ENCODE assay signal across 26 mouse cellular contexts in the genomic region with DNA sequence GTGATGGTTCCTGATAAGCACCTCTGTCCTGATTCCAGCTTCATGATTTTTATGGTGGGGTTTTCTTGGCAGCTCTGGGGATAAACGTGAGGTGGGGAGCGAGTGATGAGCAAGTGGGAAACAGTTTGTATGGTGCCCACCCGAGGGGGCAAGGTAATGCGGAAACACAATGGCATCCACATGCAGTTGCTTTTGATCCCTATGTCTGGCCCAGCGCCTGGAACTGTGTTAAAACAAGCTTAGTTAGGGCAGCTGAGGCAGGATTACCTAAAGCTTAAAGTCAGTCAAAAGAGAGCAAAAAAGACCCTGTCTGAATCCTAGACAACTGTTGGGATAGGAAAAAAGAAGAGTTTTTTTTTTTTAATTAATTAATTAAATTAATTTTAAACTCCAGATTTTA. TPM values are rescaled to one million over a fixed set of nuclear protein-coding genes. Genes with fewer than 3 reads are reported as not detected.
DNase-seq lines count a peak whose midpoint lies in the region; ATAC-seq and TF ChIP-seq lines count a peak whose summit lies in the region.
"Had no signal": no experiment of that assay in that cellular context is flagged by ENCODE, and none has a peak within 500 bp of the region (broad histone marks: within the 10 kb centered on the region; RNA-seq: fewer than 3 reads in every experiment).

No protein-coding gene starts in this region.

- H3K27ac ChIP-seq in forebrain, embryonic 14.5 days (ENCODE audit: low read depth, low read length), result no peak overlapping the region
- H3K27ac ChIP-seq in forebrain, embryonic 15.5 days (replicated peaks), result no peak overlapping the region
- peak overlapping the region; percentile 68 for H3K27ac ChIP-seq in liver, embryonic 12.5 days
- H3K27ac ChIP-seq in liver, embryonic 11.5 days (ENCODE audit: low read depth, low read length), result no peak overlapping the region
- no peak overlapping the region for H3K27ac ChIP-seq in cerebellum, adult 2 months (ENCODE audit: insufficient read depth, low read length)
- H3K27ac ChIP-seq: embryonic facial prominence, embryonic 13.5 days; forebrain, embryonic 12.5 days; hindbrain, embryonic 15.5 days; layer of hippocampus, adult 2 months; limb, embryonic 13.5 days; macrophage; neural tube, embryonic 15.5 days had no signal

- TF ChIP-seq CTCF in cerebellum, adult 2 months (IDR thresholded peaks at IDR 0.05; ENCODE audit: borderline replicate concordance, insufficient read depth, low read depth, low read length), result no peak

- no peak overlapping the region for H3K4me2 ChIP-seq in forebrain, embryonic 14.5 days (ENCODE audit: low read length)
- H3K4me2 ChIP-seq in forebrain, embryonic 15.5 days (replicated peaks), result no peak overlapping the region
- H3K4me2 ChIP-seq in liver, embryonic 12.5 days, result peak overlapping the region; percentile 33
- no peak overlapping the region for H3K4me2 ChIP-seq in liver, embryonic 11.5 days
- H3K4me2 ChIP-seq: embryonic facial prominence, embryonic 13.5 days; forebrain, embryonic 12.5 days; hindbrain, embryonic 15.5 days; limb, embryonic 13.5 days; neural tube, embryonic 15.5 days had no signal

- H3K36me3 ChIP-seq in forebrain, embryonic 14.5 days (ENCODE audit: control insufficient read depth, insufficient read depth, low read length), result no peaks in the 10 kb centered on the region
- no peaks in the 10 kb centered on the region for H3K36me3 ChIP-seq in forebrain, embryonic 15.5 days
- peaks cover 20% of the 10 kb centered on the region for H3K36me3 ChIP-seq in liver, embryonic 12.5 days
- H3K36me3 ChIP-seq in liver, embryonic 11.5 days (ENCODE audit: control insufficient read depth, insufficient read depth, low read length), result peaks cover under 1% of the 10 kb centered on the region; the same call in 1 of the 2 replicates
- H3K36me3 ChIP-seq: embryonic facial prominence, embryonic 13.5 days; forebrain, embryonic 12.5 days; hindbrain, embryonic 15.5 days; neural tube, embryonic 15.5 days had no signal

- H3K4me3 ChIP-seq in forebrain, embryonic 14.5 days (ENCODE audit: low read depth, low read length), result no peak overlapping the region
- H3K4me3 ChIP-seq in forebrain, embryonic 15.5 days, result no peak overlapping the region
- H3K4me3 ChIP-seq in liver, embryonic 12.5 days, result no peak overlapping the region
- H3K4me3 ChIP-seq in liver, embryonic 11.5 days (ENCODE audit: low read depth, low read length), result no peak overlapping the region
- H3K4me3 ChIP-seq in cerebellum, adult 2 months (replicated peaks; ENCODE audit: insufficient read depth, low read depth, low read length), result no peak overlapping the region
- H3K4me3 ChIP-seq: embryonic facial prominence, embryonic 13.5 days; forebrain, embryonic 12.5 days; hindbrain, embryonic 15.5 days; layer of hippocampus, adult 2 months; limb, embryonic 13.5 days; neural tube, embryonic 15.5 days had no signal

- ATAC-seq in forebrain, embryonic 14.5 days, result peak; percentile 43; the same call in 1 of the 2 replicates
- no peak for ATAC-seq in forebrain, embryonic 15.5 days (replicated peaks)
- no peak for ATAC-seq in liver, embryonic 12.5 days
- ATAC-seq in liver, embryonic 11.5 days (replicated peaks; ENCODE audit: low FRiP score), result no peak

- no peaks in the 10 kb centered on the region for H3K9me3 ChIP-seq in forebrain, embryonic 14.5 days (replicated peaks; ENCODE audit: control insufficient read depth, low read length)
- no peaks in the 10 kb centered on the region for H3K9me3 ChIP-seq in forebrain, embryonic 15.5 days
- no peaks in the 10 kb centered on the region for H3K9me3 ChIP-seq in liver, embryonic 12.5 days (replicated peaks)
- no peaks in the 10 kb centered on the region for H3K9me3 ChIP-seq in liver, embryonic 11.5 days (ENCODE audit: control insufficient read depth, low read length)
- H3K9me3 ChIP-seq: embryonic facial prominence, embryonic 13.5 days; forebrain, embryonic 12.5 days; hindbrain, embryonic 15.5 days; limb, embryonic 13.5 days; neural tube, embryonic 15.5 days had no signal

- no peak overlapping the region for H3K9ac ChIP-seq in forebrain, embryonic 14.5 days (ENCODE audit: low read length)
- no peak overlapping the region for H3K9ac ChIP-seq in forebrain, embryonic 15.5 days (replicated peaks)
- H3K9ac ChIP-seq in liver, embryonic 12.5 days, result peak overlapping the region; percentile 15; the same call in 1 of the 2 replicates
- no peak overlapping the region for H3K9ac ChIP-seq in liver, embryonic 11.5 days (ENCODE audit: low read depth, low read length)
- H3K9ac ChIP-seq: embryonic facial prominence, embryonic 13.5 days; forebrain, embryonic 12.5 days; hindbrain, embryonic 15.5 days; limb, embryonic 13.5 days; neural tube, embryonic 15.5 days had no signal

- H3K4me1 ChIP-seq in forebrain, embryonic 14.5 days (ENCODE audit: control insufficient read depth, insufficient read depth, low read length), result 0 out of 2 replicates have a peak, but pooled peaks cover 2% of the 10 kb centered on the region
- H3K4me1 ChIP-seq in forebrain, embryonic 15.5 days, result peaks cover 7% of the 10 kb centered on the region
- H3K4me1 ChIP-seq in liver, embryonic 12.5 days, result peaks cover 52% of the 10 kb centered on the region
- peaks cover 5% of the 10 kb centered on the region for H3K4me1 ChIP-seq in liver, embryonic 11.5 days (replicated peaks; ENCODE audit: control insufficient read depth, insufficient read depth, low read length)
- H3K4me1 ChIP-seq in cerebellum, adult 2 months (ENCODE audit: control insufficient read depth, insufficient read depth, low read length), result no peaks in the 10 kb centered on the region; the same call in 1 of the 2 replicates
- H3K4me1 ChIP-seq: hindbrain, embryonic 15.5 days; neural tube, embryonic 15.5 days had no signal

- DNase-seq in forebrain, embryonic 14.5 days (ENCODE audit: low spot score), result peak; percentile 55
- no peak for DNase-seq in liver, embryonic 11.5 days (ENCODE audit: low spot score)
- peak; percentile 15 for DNase-seq in retina, postnatal 1 day
- no peak for DNase-seq in retina, embryonic 14.5 days (ENCODE audit: low spot score)
- no peak for DNase-seq in cerebellum, adult 2 months
- no peak for DNase-seq in urinary bladder, adult 2 months (ENCODE audit: low spot score)
- DNase-seq: adrenal gland, postnatal 14 days; cerebellum, adult 11-12 months; cerebellum, postnatal 10 days; heart, postnatal 36 days; lung, adult 2 months; lung, postnatal 10 days; right cerebral cortex, adult 18-20 months; spleen, adult 18-20 months; thymus, postnatal 14 days had no signal

- no peaks in the 10 kb centered on the region for H3K27me3 ChIP-seq in forebrain, embryonic 14.5 days (replicated peaks; ENCODE audit: control insufficient read depth, insufficient read depth, low read length)
- no peaks in the 10 kb centered on the region for H3K27me3 ChIP-seq in forebrain, embryonic 15.5 days
- H3K27me3 ChIP-seq in liver, embryonic 12.5 days (replicated peaks), result peaks cover 17% of the 10 kb centered on the region
- no peaks in the 10 kb centered on the region for H3K27me3 ChIP-seq in liver, embryonic 11.5 days (replicated peaks; ENCODE audit: control insufficient read depth, insufficient read depth, low read length)
- no peaks in the 10 kb centered on the region; the same call in 1 of the 2 replicates for H3K27me3 ChIP-seq in cerebellum, adult 2 months (ENCODE audit: control insufficient read depth, insufficient read depth, low read length)
- H3K27me3 ChIP-seq: embryonic facial prominence, embryonic 13.5 days; forebrain, embryonic 12.5 days; hindbrain, embryonic 15.5 days; limb, embryonic 13.5 days; neural tube, embryonic 15.5 days had no signal

- whole genome bisulfite sequencing in forebrain, embryonic 14.5 days, result 34% methylated on average over 5 of the region's 5 CpGs
- 33% methylated on average over 5 of the region's 5 CpGs for WGBS in forebrain, embryonic 15.5 days
- 81% methylated on average over 5 of the region's 5 CpGs for WGBS in liver, embryonic 12.5 days (ENCODE audit: insufficient replicate concordance)
- WGBS in liver, embryonic 11.5 days, result 86% methylated on average over 5 of the region's 5 CpGs
- WGBS in cerebellum, adult 2 months, result 60% methylated on average over 5 of the region's 5 CpGs

- TF ChIP-seq POLR2A in cerebellum, adult 2 months (IDR thresholded peaks at IDR 0.05; ENCODE audit: borderline replicate concordance, insufficient read depth, low read length), result no peak

RNA-seq across cellular contexts. Expression of gene Slc43a3, which starts 1.3 kb away (rescaled TPM):
- 6.6 and 7.0 TPM in 2 replicates for polyA plus RNA-seq in forebrain, embryonic 14.5 days (2014; fragmentation: Nextera tagmentation; extraction: Ambion mirVana)
- polyA plus RNA-seq in forebrain, embryonic 15.5 days (2015; fragmentation: Nextera tagmentation; extraction: Ambion mirVana), result 3.8 and 4.2 TPM in 2 replicates
- 127 and 128 TPM in 2 replicates for polyA plus RNA-seq in liver, embryonic 12.5 days (2016; fragmentation: Nextera tagmentation; extraction: Ambion mirVana)
- 107 and 111 TPM in 2 replicates for polyA plus RNA-seq in liver, embryonic 11.5 days (2014; fragmentation: Nextera tagmentation; extraction: Ambion mirVana)
- polyA plus RNA-seq in cerebellum, adult 2 months (2012; rRNA removed), result 0.82 and 1.3 TPM in 2 replicates
- 116 and 142 TPM in 2 replicates for polyA plus RNA-seq in urinary bladder, adult 2 months (2012; rRNA removed)

RNA-seq across cellular contexts. Expression of gene Prg2, which starts 45.2 kb away (rescaled TPM):
- polyA plus RNA-seq in forebrain, embryonic 14.5 days (2014; fragmentation: Nextera tagmentation; extraction: Ambion mirVana), result not detected in 2 replicates
- 0.31 TPM in 1 of 2 replicates, not detected in the other for polyA plus RNA-seq in forebrain, embryonic 15.5 days (2015; fragmentation: Nextera tagmentation; extraction: Ambion mirVana)
- polyA plus RNA-seq in liver, embryonic 12.5 days (2016; fragmentation: Nextera tagmentation; extraction: Ambion mirVana), result 27.7 and 79.1 TPM in 2 replicates
- polyA plus RNA-seq in liver, embryonic 11.5 days (2014; fragmentation: Nextera tagmentation; extraction: Ambion mirVana), result 67.2 and 96.9 TPM in 2 replicates
- polyA plus RNA-seq in cerebellum, adult 2 months (2012; rRNA removed), result 0.14 and 0.23 TPM in 2 replicates
- polyA plus RNA-seq in urinary bladder, adult 2 months (2012; rRNA removed), result 0.27 and 0.33 TPM in 2 replicates
- polyA plus RNA-seq: forebrain, embryonic 12.5 days; intestine, embryonic 14.5 days; kidney, embryonic 16.5 days had no signal

RNA-seq across cellular contexts. Expression of gene Rtn4rl2, which starts 48.6 kb away (rescaled TPM):
- 7.5 and 13.6 TPM in 2 replicates for polyA plus RNA-seq in forebrain, embryonic 14.5 days (2014; fragmentation: Nextera tagmentation; extraction: Ambion mirVana)
- polyA plus RNA-seq in forebrain, embryonic 15.5 days (2015; fragmentation: Nextera tagmentation; extraction: Ambion mirVana), result 12.8 and 16.3 TPM in 2 replicates
- 0.29 and 0.31 TPM in 2 replicates for polyA plus RNA-seq in liver, embryonic 12.5 days (2016; fragmentation: Nextera tagmentation; extraction: Ambion mirVana)
- polyA plus RNA-seq in liver, embryonic 11.5 days (2014; fragmentation: Nextera tagmentation; extraction: Ambion mirVana), result 0.66 and 1.2 TPM in 2 replicates
- polyA plus RNA-seq in cerebellum, adult 2 months (2012; rRNA removed), result 1.2 and 1.7 TPM in 2 replicates
- polyA plus RNA-seq in urinary bladder, adult 2 months (2012; rRNA removed), result 1.4 and 1.6 TPM in 2 replicates
- polyA plus RNA-seq: macrophage had no signal

RNA-seq across cellular contexts. Expression of gene Prg3, which starts 53.0 kb away (rescaled TPM):
- not detected in 2 replicates for polyA plus RNA-seq in forebrain, embryonic 14.5 days (2014; fragmentation: Nextera tagmentation; extraction: Ambion mirVana)
- polyA plus RNA-seq in forebrain, embryonic 15.5 days (2015; fragmentation: Nextera tagmentation; extraction: Ambion mirVana), result not detected in 2 replicates
- 3.1 and 7.1 TPM in 2 replicates for polyA plus RNA-seq in liver, embryonic 12.5 days (2016; fragmentation: Nextera tagmentation; extraction: Ambion mirVana)
- polyA plus RNA-seq in liver, embryonic 11.5 days (2014; fragmentation: Nextera tagmentation; extraction: Ambion mirVana), result 10.2 and 16.7 TPM in 2 replicates
- polyA plus RNA-seq in cerebellum, adult 2 months (2012; rRNA removed), result not detected in 2 replicates
- not detected in 2 replicates for polyA plus RNA-seq in urinary bladder, adult 2 months (2012; rRNA removed)
- polyA plus RNA-seq: forebrain, embryonic 12.5 days; hindbrain, embryonic 15.5 days; intestine, embryonic 14.5 days; kidney, embryonic 16.5 days; limb, embryonic 13.5 days; lung, adult 2 months; macrophage; neural tube, embryonic 15.5 days had no signal

Comparison
In these comparisons a context has a peak if more than half of its experiments do, and no peak if none do; other contexts are left out.
1. DNase-seq: peak in forebrain, embryonic 14.5 days (single experiment) and retina, postnatal 1 day (single experiment); none in liver, embryonic 11.5 days (single experiment), retina, embryonic 14.5 days (single experiment), cerebellum, adult 2 months (0 of 2) and urinary bladder, adult 2 months (single experiment).
2. RNA of gene Slc43a3, which starts 1.3 kb away (polyA plus RNA-seq): 116 to 142 TPM in urinary bladder, adult 2 months, 127 to 128 TPM in liver, embryonic 12.5 days and 107 to 111 TPM in liver, embryonic 11.5 days; 6.6 to 7.0 TPM in forebrain, embryonic 14.5 days, 3.8 to 4.2 TPM in forebrain, embryonic 15.5 days and 0.82 to 1.3 TPM in cerebellum, adult 2 months; every median in the first group is over 10 times any median in the second.
3. RNA of gene Prg2, which starts 45.2 kb away (polyA plus RNA-seq): 67.2 to 96.9 TPM in liver, embryonic 11.5 days and 27.7 to 79.1 TPM in liver, embryonic 12.5 days; 0.27 to 0.33 TPM in urinary bladder, adult 2 months, 0.14 to 0.23 TPM in cerebellum, adult 2 months, not detected in forebrain, embryonic 14.5 days and 0.31 TPM in forebrain, embryonic 15.5 days; every median in the first group is over 10 times any median in the second.